Mouse (Mus musculus) layer of hippocampus, adult 18-20 months (tissue): ENCODE measurements around the gene Ubr1. TPM values are rescaled to one million over a fixed set of nuclear protein-coding genes. Genes with fewer than 3 reads are reported as not detected.

Source experiments
- DNase-seq, 2 experiments: peaks; one replicate each; pipeline ENCODE4 v3.0.0; 2022; ENCODE audit warnings: low spot score in 2 of 2
- microRNA-seq, 2 experiments: library from miRNA; unstranded; fragments of <30 nt; microRNA quantifications; one replicate each; pipeline ENCODE4 v1.2.0; 2021
- total RNA-seq, 2 experiments: library from RNA; stranded (reverse); gene quantifications; 2 replicates each; pipeline ENCODE4 v1.2.3; 2021

Gene Ubr1
- total RNA-seq, 2 experiments from 2014 or later, result 40.2 to 44.3 TPM

- DNase-seq, result no peak
Observed at GRCm38 (mm10) chr2:120863389-120863788, 107.1 kb downstream of the Ubr1 start.

GRCm38 (mm10) chr2:120860699-120861098, 109.8 kb downstream of the Ubr1 start:
- no peak for DNase-seq

DNA sequence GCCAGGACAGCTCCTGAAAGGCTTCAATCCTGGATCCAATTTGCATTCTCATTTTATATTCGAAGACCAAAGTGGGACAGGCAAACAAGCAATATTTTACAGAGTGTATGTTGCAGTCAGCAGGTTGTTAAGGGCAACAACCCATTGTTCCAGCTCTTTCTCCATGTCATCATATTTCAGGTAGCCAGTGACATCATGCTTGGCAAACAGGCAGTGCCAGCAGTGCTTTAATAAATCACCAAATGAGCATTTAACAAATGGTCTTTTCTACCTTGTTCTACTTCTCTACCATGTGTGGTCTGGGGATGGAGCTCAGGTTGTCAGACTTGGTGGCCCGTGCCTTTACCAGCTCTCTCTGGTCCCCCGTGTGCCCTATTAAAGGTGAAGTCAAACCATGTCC, 112.4 kb downstream of the Ubr1 start:
- no peak for DNase-seq

- no peak for DNase-seq
Observed at GRCm38 (mm10) chr2:120853151-120853550, 117.4 kb downstream of the Ubr1 start.

- no peak for DNase-seq
Observed at GRCm38 (mm10) chr2:120852626-120853025, 117.9 kb downstream of the Ubr1 start.

GRCm38 (mm10) chr2:120850424-120851082, 120.0 kb downstream of the Ubr1 start, which contains the start of gene Ttbk2:
Ttbk2 (minus strand) TSS chr2:120850604.
- peak; percentile 98 to 99 for DNase-seq

DNA sequence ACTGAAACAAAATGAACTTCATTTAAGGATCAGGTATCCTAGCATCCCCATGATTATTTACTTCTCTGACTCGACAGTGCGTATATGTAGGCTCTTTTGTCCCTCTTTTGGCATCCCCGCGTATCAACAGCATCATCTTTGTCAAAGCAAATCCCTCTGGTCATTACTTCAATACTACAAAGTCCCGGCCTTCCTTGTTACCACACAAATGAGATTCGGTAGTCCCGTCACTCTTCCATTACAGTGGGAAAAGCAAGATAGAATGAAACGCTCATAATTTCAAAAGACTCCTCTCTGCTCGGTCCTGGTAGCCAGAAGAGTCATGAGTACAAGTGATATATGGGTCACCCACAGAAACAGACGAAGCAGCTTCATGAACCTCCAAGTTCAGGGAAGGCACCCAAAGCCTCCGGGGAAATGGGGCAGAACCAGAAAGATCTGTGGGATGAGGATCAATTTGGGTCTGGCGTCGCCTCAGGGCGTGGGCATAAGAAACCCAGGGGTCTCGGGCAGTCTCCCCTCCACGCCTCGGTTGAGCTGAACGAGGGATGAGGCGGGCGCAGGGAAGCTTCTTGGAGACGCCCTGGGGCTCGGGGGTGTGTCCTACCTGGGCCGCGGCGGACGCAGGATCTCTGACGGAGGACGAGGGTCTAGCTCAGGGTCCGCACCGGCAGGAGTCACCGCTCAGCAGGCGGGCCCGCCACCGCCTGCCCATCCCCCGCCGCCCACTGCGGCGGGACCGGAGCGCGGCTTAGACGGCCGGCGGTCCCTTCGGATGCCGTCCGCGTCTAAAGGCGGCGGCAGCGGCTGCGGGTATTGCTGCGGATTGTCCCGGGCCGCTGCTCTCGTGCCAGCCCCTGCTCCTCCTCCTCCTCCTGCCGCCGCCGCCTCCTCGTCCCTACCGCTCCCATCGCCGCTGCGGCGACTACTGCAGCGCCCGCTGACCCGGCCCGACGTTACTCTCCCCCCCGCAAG, 120.8 kb downstream of the Ubr1 start, which contains the start of gene Cdan1:
Gene Cdan1 (minus strand): TSS at position 680 of the 975 bp plus-strand sequence.
- peak in 1 of 2 experiments; percentile 31 for DNase-seq

DNA sequence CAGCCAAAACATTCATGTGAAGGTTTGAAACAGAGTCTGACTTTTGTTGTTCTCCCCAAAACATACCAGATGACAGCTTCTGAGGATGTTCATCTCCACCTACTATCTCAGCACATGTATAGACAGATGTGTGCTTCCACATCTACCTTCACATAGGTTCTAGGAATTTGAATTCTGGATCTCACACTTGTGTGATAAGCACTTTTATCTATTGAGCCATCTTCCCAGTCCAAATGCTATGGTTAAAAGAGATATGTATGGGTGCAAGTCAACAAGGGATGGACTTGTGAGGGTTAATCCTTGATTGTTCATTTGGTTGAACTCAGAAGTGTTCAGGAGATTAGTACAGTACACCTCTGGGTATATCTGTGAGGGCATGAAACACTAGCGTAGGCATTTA, 125.2 kb downstream of the Ubr1 start:
- no peak for DNase-seq

GRCm38 (mm10) chr2:120843990-120844389, 126.5 kb downstream of the Ubr1 start:
- DNase-seq, result no peak

GRCm38 (mm10) chr2:120841211-120841610, 129.3 kb downstream of the Ubr1 start:
- DNase-seq, result no peak

- DNase-seq, result no peak
Observed at GRCm38 (mm10) chr2:120835167-120835566, 135.3 kb downstream of the Ubr1 start.

GRCm38 (mm10) chr2:120826936-120827638, 143.4 kb downstream of the Ubr1 start:
- DNase-seq, result no peak

Small RNA genes within 50 kb of the gene (microRNA-seq; reads per million reads assigned to microRNA genes)
- 0 reads per million in 2 experiments for gene Gm44325

Other genes with a start within 250 kb of the Ubr1 start
- gene Cdan1, start 120.6 kb downstream of the Ubr1 start, total RNA-seq, result 10 to 100 TPM; 23.5 to 24.8 TPM
- 10 to 100 TPM; 71.5 to 73.2 TPM for gene Ttbk2, start 120.1 kb downstream of the Ubr1 start, total RNA-seq
- gene Tmem62, start 6.3 kb upstream of the Ubr1 start, total RNA-seq, result 10 to 100 TPM; 22.0 to 23.1 TPM
- gene Ccndbp1, start 37.7 kb upstream of the Ubr1 start, total RNA-seq, result 10 to 100 TPM; 57.6 to 64.0 TPM
- gene Epb42, start 66.4 kb upstream of the Ubr1 start, total RNA-seq, result not detected
- not detected for gene Tgm5, start 115.1 kb upstream of the Ubr1 start, total RNA-seq
- under 1 TPM; 0.20 TPM for gene Tgm7, start 139.1 kb upstream of the Ubr1 start, total RNA-seq
- 10 to 100 TPM; 20.2 to 21.1 TPM for gene Adal, start 169.7 kb upstream of the Ubr1 start, total RNA-seq
- gene Lcmt2, start 169.9 kb upstream of the Ubr1 start, total RNA-seq, result 1 to 10 TPM; 6.3 to 6.9 TPM
- 10 to 100 TPM; 37.1 to 37.4 TPM for gene Tubgcp4, start 199.9 kb upstream of the Ubr1 start, total RNA-seq
- 1 to 10 TPM; 6.5 to 7.0 TPM for gene Zscan29, start 200.4 kb upstream of the Ubr1 start, total RNA-seq